Mouse (Mus musculus) intestine, embryonic 16.5 days (tissue): ENCODE data around the gene Afap1l2. TPM values are rescaled to one million over a fixed set of nuclear protein-coding genes. Genes with fewer than 3 reads are reported as not detected.

ENCODE experiments used
- ATAC-seq: fragments of 200-750 bp; cut with Nextera tagmentation; 2 replicates; pipeline ENCODE4 v1.8.0; 2017; ENCODE audit warnings: moderate TSS enrichment, moderate library complexity
- H3K27ac ChIP-seq: fragments of 300-500 bp; sonication (generic); 2 replicates; pipeline ENCODE4 v1.5.1; 2014; ENCODE audit warnings: mild to moderate bottlenecking, low read length
- H3K27me3 ChIP-seq: fragments of 300-500 bp; sonication (generic); replicated peaks from 2 replicates; pipeline ENCODE4 v1.6.1; 2014; ENCODE audit warnings: low read length, control low read depth, mixed read lengths; ENCODE audit not compliant: control insufficient read depth, insufficient read depth
- H3K36me3 ChIP-seq: fragments of 300-500 bp; sonication (generic); 2 replicates; pipeline ENCODE4 v1.6.1; 2014; ENCODE audit warnings: low read length, control low read depth; ENCODE audit not compliant: control insufficient read depth, insufficient read depth
- H3K4me1 ChIP-seq: fragments of 300-500 bp; sonication (generic); 2 replicates; pipeline ENCODE4 v1.6.1; 2014; ENCODE audit warnings: low read length, control low read depth, mixed read lengths; ENCODE audit not compliant: control insufficient read depth, insufficient read depth
- H3K4me2 ChIP-seq: fragments of 300-500 bp; sonication (generic); 2 replicates; pipeline ENCODE4 v1.6.1; 2014; ENCODE audit warnings: low read depth, low read length, control low read depth
- H3K4me3 ChIP-seq: fragments of 300-500 bp; sonication (generic); 2 replicates; pipeline ENCODE4 v1.5.1; 2014; ENCODE audit warnings: mild to moderate bottlenecking, low read length
- H3K9ac ChIP-seq: fragments of 300-500 bp; sonication (generic); 2 replicates; pipeline ENCODE4 v1.6.1; 2014; ENCODE audit warnings: low read depth, low read length
- H3K9me3 ChIP-seq: fragments of 300-500 bp; sonication (generic); 2 replicates; pipeline ENCODE4 v1.6.1; 2016; ENCODE audit warnings: low read length, control low read depth; ENCODE audit not compliant: control insufficient read depth
- WGBS: fragments of 180-500 bp; shearing (Covaris S2); extraction: QIAGEN DNeasy Blood & Tissue Kit; methylation state at CpG from one replicate; pipeline ENCODE4 v1.1.7; 2014; 5-methylcytosine and 5-hydroxymethylcytosine counted together
- polyA plus RNA-seq: library from polyadenylated mRNA; unstranded; fragments of >200 nt; fragmentation: Nextera tagmentation; extraction: Ambion mirVana; gene quantifications from 2 replicates; pipeline ENCODE4 v1.2.1, GENCODE M21; 2015

Gene Afap1l2
- polyA plus RNA-seq, 1 experiment from 2014 or later: 16.9 TPM

- Histone ChIP-seq H3K9me3 (no peaks in the 10 kb centered on the region), H3K27ac (no peak overlapping the region), H3K36me3 (no peaks in the 10 kb centered on the region), H3K4me3 (peak overlapping the region; percentile 52), H3K4me2 (peak overlapping the region; percentile 98), H3K4me1 (peaks cover 14% of the 10 kb centered on the region; the same call in 1 of the 2 replicates), H3K27me3 (peaks cover 22% of the 10 kb centered on the region), H3K9ac (peak overlapping the region; percentile 55)
- 9% methylated on average over 30 of the region's 30 CpGs for WGBS
- ATAC-seq: peak; percentile 18; the same call in 1 of the 2 replicates
Observed at GRCm38 (mm10) chr19:56874601-56875315, 133.3 kb downstream of the Afap1l2 start.

GRCm38 (mm10) chr19:56873816-56874600 lies 134.0 kb downstream of the Afap1l2 start, which contains the start of gene Vwa2:
Vwa2 (plus strand) TSS chr19:56874249.
- ATAC-seq: peak; percentile 74
- no peaks in the 10 kb centered on the region for H3K36me3 ChIP-seq
- H3K9ac ChIP-seq: peak within 1 kb of the TSS; percentile 55
- no peak within 1 kb of the TSS for H3K27ac ChIP-seq
- H3K9me3 ChIP-seq: no peaks in the 10 kb centered on the region
- WGBS: 1% methylated on average over 71 of the region's 71 CpGs
- H3K4me1 ChIP-seq: peaks cover 14% of the 10 kb centered on the region; the same call in 1 of the 2 replicates
- H3K4me2 ChIP-seq: peak within 1 kb of the TSS; percentile 98
- H3K27me3 ChIP-seq: peaks cover 22% of the 10 kb centered on the region
- peak within 1 kb of the TSS; percentile 52 for H3K4me3 ChIP-seq

- Histone ChIP-seq H3K4me3 (no peak overlapping the region), H3K9ac (no peak overlapping the region), H3K4me2 (no peak overlapping the region), H3K27ac (no peak overlapping the region), H3K4me1 (peaks cover 2% of the 10 kb centered on the region; the same call in 1 of the 2 replicates), H3K9me3 (no peaks in the 10 kb centered on the region), H3K27me3 (0 out of 2 replicates have a peak, but pooled peaks cover under 1% of the 10 kb centered on the region), H3K36me3 (no peaks in the 10 kb centered on the region)
- ATAC-seq: peak; percentile 42
- 60% methylated on average over 4 of the region's 4 CpGs for WGBS
Observed at GRCm38 (mm10) chr19:56867701-56868100, 140.3 kb downstream of the Afap1l2 start.

Other genes starting within 250 kb of the Afap1l2 start
- gene Ccdc186, start 186.0 kb downstream of the Afap1l2 start, polyA plus RNA-seq: 10.5 and 12.9 TPM in 2 replicates
- gene Tdrd1, start 182.0 kb downstream of the Afap1l2 start, polyA plus RNA-seq: 0.71 and 0.82 TPM in 2 replicates
- 0.29 and 0.43 TPM in 2 replicates for gene Vwa2, start 134.0 kb downstream of the Afap1l2 start, polyA plus RNA-seq